In genomic region chr6:88435609-88436008, GRCm38 (mm10) we compare ENCODE assay signal across 15 mouse cellular contexts.
"Had no signal": no experiment of that assay in that cellular context is flagged by ENCODE, and none has a peak within 500 bp of the region (broad histone marks: within the 10 kb centered on the region; RNA-seq: fewer than 3 reads in every experiment).

No protein-coding gene starts in this region.

- H3K4me1 ChIP-seq: intestine, embryonic 15.5 days; lung, embryonic 15.5 days; midbrain, embryonic 15.5 days had no signal

- H3K27ac ChIP-seq: intestine, embryonic 15.5 days; kidney, embryonic 15.5 days; limb, embryonic 15.5 days; liver, embryonic 12.5 days; lung, embryonic 15.5 days; midbrain, embryonic 10.5 days; midbrain, embryonic 15.5 days had no signal

- H3K36me3 ChIP-seq: intestine, embryonic 15.5 days; kidney, embryonic 15.5 days; lung, embryonic 15.5 days; midbrain, embryonic 15.5 days had no signal

- H3K4me3 ChIP-seq: intestine, embryonic 15.5 days; kidney, embryonic 15.5 days; limb, embryonic 15.5 days; liver, embryonic 12.5 days; lung, embryonic 15.5 days; midbrain, embryonic 10.5 days; midbrain, embryonic 15.5 days had no signal

- H3K9ac ChIP-seq: intestine, embryonic 15.5 days; kidney, embryonic 15.5 days; limb, embryonic 15.5 days; liver, embryonic 12.5 days; lung, embryonic 15.5 days; midbrain, embryonic 15.5 days had no signal

- H3K9me3 ChIP-seq: intestine, embryonic 15.5 days; kidney, embryonic 15.5 days; limb, embryonic 15.5 days; liver, embryonic 12.5 days; lung, embryonic 15.5 days; midbrain, embryonic 10.5 days; midbrain, embryonic 15.5 days had no signal

- H3K27me3 ChIP-seq: intestine, embryonic 15.5 days; kidney, embryonic 15.5 days; limb, embryonic 15.5 days; liver, embryonic 12.5 days; lung, embryonic 15.5 days; midbrain, embryonic 15.5 days had no signal

- DNase-seq: kidney, adult 2 months; kidney, postnatal 14 days; layer of hippocampus, adult 9-11 months; layer of hippocampus, postnatal 36 days; lung, postnatal 14 days; right cerebral cortex, adult 18-20 months; spleen, adult 18-20 months; thymus, postnatal 4 days had no signal

- ATAC-seq: intestine, embryonic 15.5 days; liver, embryonic 12.5 days; midbrain, embryonic 15.5 days had no signal

- H3K4me2 ChIP-seq: intestine, embryonic 15.5 days; kidney, embryonic 15.5 days; limb, embryonic 15.5 days; liver, embryonic 12.5 days; lung, embryonic 15.5 days; midbrain, embryonic 15.5 days had no signal
